Mouse (Mus musculus) frontal cortex, postnatal 25 days (tissue): ENCODE measurements around the gene Tmem201.
"Not testable (repeated sequence)": the region's sequence is repeated elsewhere in the genome, so short reads cannot be mapped to it uniquely, and the experiment has no call there.

Experiments
- DNase-seq, 2 experiments: peaks; one replicate each; pipeline ENCODE4 v3.0.0; 2022; ENCODE audit warnings: low spot score in 2 of 2

Gene Tmem201

GRCm38 (mm10) chr4:149737383-149738324 is at the start of gene Tmem201:
Gene Tmem201 (minus strand): TSS chr4:149738044.
- peak; percentile 93 to 94 for DNase-seq

DNA sequence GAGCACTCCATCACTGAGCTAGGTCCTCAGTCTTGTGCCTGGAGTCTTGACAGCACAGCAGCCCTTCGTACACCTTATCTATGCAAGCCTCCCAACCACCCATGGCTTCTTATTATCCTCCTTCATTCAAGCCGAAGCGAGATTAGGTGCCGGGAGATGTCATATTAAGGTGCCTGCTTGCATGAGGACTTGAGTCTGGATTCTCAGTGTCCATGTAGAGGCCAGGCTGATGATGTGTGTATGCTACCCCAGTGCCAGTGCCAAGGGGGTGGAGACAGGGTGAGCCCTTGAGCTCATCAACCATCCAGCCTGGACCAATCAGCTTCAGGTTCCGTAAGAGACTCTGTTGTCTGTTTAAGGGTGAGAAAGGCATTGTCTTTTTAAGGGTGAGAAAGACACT is 47.1 kb upstream of the Tmem201 start:
- DNase-seq = no peak

GRCm38 (mm10) chr4:149784371-149784770 is 46.5 kb upstream of the Tmem201 start:
- no peak for DNase-seq

DNA sequence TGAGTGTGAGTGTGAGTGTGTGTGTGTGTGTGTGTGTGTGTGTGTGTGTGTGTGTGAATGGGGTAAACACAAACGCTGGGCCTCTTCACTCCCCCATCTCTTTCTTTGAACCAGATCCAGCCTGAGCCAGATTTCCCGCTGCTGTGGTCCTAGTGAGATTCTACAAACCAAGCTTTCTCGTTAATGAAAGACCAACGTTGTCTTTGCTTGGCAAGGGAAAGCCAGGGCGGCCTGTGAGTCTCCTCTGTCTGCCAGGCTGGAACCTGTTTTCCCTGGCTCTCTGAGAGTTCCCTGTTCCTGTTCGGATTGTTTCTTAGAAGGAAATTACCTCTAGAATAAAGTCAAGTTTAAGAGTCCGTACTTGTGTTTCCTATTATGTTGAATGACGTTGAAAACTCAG is 45.1 kb upstream of the Tmem201 start:
- DNase-seq = no peak

GRCm38 (mm10) chr4:149780565-149781356 is 42.9 kb upstream of the Tmem201 start:
- no peak for DNase-seq

- no peak for DNase-seq
Observed at GRCm38 (mm10) chr4:149779966-149780365, 42.1 kb upstream of the Tmem201 start.

GRCm38 (mm10) chr4:149777126-149777525 is 39.3 kb upstream of the Tmem201 start:
- no peak for DNase-seq

GRCm38 (mm10) chr4:149775760-149776362 is 38.0 kb upstream of the Tmem201 start:
- no peak for DNase-seq

GRCm38 (mm10) chr4:149775330-149775729 is 37.5 kb upstream of the Tmem201 start:
- no peak for DNase-seq

- DNase-seq = peak; percentile 90 to 93
Observed at GRCm38 (mm10) chr4:149774094-149774470, 36.2 kb upstream of the Tmem201 start, which contains the start of gene Slc25a33. Gene Slc25a33 (minus strand): TSS chr4:149774277.

GRCm38 (mm10) chr4:149773408-149774093 is 35.7 kb upstream of the Tmem201 start:
- DNase-seq = no peak

GRCm38 (mm10) chr4:149772394-149772793 is 34.5 kb upstream of the Tmem201 start:
- DNase-seq = no peak

- DNase-seq = no peak
Observed at GRCm38 (mm10) chr4:149765201-149765600, 27.4 kb upstream of the Tmem201 start.

DNA sequence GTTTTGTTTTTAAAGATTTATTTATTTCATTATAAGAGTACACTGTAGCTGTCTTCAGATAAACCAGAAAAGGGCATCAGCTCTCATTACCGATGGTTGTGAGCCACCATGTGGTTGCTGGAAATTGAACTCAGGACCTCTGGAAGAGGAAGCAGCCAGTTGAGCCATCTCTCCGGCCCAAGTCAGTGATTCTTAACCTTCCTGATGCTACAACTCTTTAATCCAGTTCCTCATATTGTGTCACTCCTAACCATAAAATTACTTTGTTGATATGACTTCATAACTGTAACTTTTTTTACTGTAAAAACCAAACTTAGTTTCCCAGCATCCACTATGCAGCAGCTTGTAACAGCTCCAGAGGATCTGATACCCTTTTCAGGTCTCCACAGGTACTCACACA is 25.5 kb upstream of the Tmem201 start:
- no peak for DNase-seq

GRCm38 (mm10) chr4:149759517-149759916 is 21.7 kb upstream of the Tmem201 start:
- no peak for DNase-seq

GRCm38 (mm10) chr4:149758423-149758822 is 20.6 kb upstream of the Tmem201 start:
- DNase-seq = no peak

- DNase-seq = not testable (repeated sequence)
Observed at GRCm38 (mm10) chr4:149756546-149756945, 18.7 kb upstream of the Tmem201 start.

- no peak for DNase-seq
Observed at GRCm38 (mm10) chr4:149752836-149753235, 15.0 kb upstream of the Tmem201 start.

DNA sequence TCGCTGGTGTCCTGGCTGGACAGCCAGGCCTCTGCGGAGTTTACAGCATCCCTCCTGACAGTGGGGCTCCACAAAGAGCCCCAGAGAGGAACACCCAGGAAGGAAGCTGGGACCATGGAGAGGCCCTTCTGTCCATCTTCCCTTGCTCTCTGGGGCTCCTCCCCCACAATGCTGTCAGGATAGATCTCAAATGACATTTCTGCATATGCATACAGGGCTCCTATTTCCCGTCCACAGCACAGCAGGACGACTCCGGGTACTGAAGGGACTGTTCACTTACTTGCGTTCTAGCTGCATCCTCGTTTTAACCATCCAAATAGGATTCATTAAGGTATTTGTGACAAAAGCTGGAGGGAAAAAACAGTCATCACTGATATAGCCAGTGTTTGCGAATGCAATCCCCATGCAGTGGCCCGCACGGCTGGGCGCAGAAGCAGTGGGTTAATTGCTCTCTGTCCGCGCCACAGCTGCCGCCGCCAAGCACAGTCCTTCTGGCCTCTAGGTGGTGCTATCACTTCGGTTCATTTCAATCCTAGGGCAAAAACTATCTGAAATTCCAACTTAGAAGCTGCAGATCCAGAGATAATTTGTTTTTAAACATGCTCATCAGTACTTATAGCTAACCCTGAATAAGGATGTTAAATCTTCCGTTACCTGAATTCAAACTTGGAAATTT is 14.4 kb upstream of the Tmem201 start:
- DNase-seq = no peak

GRCm38 (mm10) chr4:149750671-149751070 is 12.8 kb upstream of the Tmem201 start:
- DNase-seq = no peak

DNA sequence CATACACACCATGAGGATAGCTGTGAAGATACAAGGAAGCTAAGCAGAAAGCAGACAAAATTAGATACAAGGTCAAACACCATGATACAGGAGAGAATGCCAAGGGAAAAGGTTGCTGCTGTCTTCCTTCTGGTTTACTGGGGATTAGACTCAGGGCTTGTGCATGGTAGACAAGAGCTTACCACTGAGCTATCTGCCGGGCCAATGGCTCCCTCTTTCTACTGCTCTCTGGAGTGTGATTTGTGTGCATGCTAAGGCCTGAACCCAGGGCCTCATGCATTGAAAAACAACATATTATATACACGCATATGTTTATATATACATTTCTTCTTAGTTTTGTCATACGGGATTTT is 11.8 kb upstream of the Tmem201 start:
- not testable (repeated sequence) for DNase-seq
